Mouse (Mus musculus) left cerebral cortex, adult 2 months (tissue): ENCODE results near the gene Psenen. TPM values are rescaled to one million over a fixed set of nuclear protein-coding genes. Genes with fewer than 3 reads are reported as not detected.
A peak's percentile ranks its signal among the peaks of the same experiment; 100 is the strongest.

Experiments
- DNase-seq, 2 experiments: peaks; one replicate each; pipeline ENCODE4 v3.0.0; 2021 to 2022; ENCODE audit warnings: low spot score in 2 of 2, mixed read lengths in 1 of 2; ENCODE audit errors: extremely low spot score in 1 of 2
- H3K27ac ChIP-seq: fragments of 200-600 bp; 2 replicates; pipeline ENCODE4 v1.8.1; 2022
- H3K4me3 ChIP-seq: fragments of 200-600 bp; 2 replicates; pipeline ENCODE4 v1.8.1; 2022
- CTCF ChIP-seq: fragments of 200-600 bp; IDR thresholded peaks from 2 replicates; pipeline ENCODE4 v1.8.1; 2022; ENCODE audit warnings: antibody characterized with exemption, mild to moderate bottlenecking, moderate library complexity
- intact Hi-C: fragments of 180-260 bp; cut with DNase I; formaldehyde crosslinking; loops from one replicate; pipeline ENCODE4 v1.15.1; 2025
- microRNA-seq, 2 experiments: library from miRNA; unstranded; fragments of <30 nt; microRNA quantifications; one replicate each; pipeline ENCODE4 v1.2.0; 2021
- total RNA-seq, 2 experiments: library from RNA; stranded (reverse); gene quantifications; 2 replicates each; pipeline ENCODE4 v1.2.3; 2021

The Psenen gene
- total RNA-seq, 2 experiments from 2014 or later, result 84.9 to 93.8 TPM

DNA sequence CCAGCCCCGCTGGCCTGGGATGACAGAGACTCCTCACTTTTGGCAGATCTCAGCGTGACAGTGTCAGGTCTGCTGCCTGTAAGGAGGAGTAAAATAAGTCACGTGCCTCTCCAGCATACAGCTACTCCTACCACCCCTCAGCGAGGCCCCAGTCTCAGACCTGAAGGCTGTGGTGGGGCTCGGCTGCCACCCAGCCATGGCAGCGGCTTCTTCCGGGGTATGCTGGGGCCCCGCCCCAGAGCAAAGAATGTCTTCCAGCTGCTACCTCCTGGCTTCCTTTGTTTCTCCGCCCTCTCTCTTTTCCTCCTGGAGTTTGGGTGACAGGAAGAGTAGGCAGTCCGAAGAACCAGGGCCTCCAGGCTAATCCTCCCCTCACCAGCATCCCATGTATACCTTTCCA lies 37.5 kb downstream of the Psenen start:
- Histone ChIP-seq H3K27ac (0 out of 2 replicates have a peak overlapping the region, but pooled peaks have one; percentile 15), H3K4me3 (no peak overlapping the region)
- no peak for TF ChIP-seq CTCF
- DNase-seq, result peak in 1 of 2 experiments; percentile 33
- intact Hi-C loops, result no loop called here

- no peak for TF ChIP-seq CTCF
- H3K4me3 ChIP-seq, result no peak overlapping the region
- no peak for DNase-seq
- intact Hi-C loops, result no loop called here
- no peak overlapping the region for H3K27ac ChIP-seq
Observed at GRCm38 (mm10) chr7:30524487-30524886, 38.9 kb downstream of the Psenen start.

DNA sequence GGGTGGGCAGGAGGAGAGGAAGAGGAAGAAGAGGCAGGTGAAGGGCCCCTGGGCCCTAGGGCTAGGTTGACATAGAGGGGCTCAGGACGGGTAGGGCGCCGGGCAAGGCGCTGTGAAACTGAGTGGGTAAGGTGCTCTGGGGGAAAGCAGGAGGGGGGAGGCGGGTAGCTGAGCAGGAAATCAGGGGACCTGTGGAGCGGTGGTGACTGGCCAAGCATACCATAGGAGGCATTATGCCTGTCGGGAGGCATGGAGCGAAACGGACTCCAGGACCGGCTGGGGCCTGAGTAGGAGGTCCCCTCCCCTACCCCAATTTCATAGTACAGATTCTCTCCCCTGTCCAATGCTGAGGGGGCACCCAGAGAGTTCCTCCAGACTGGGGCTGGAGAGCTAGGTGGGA lies 40.6 kb downstream of the Psenen start:
- H3K4me3 ChIP-seq, result no peak overlapping the region
- peak in 1 of 2 experiments; percentile 9 for DNase-seq
- no peak overlapping the region for H3K27ac ChIP-seq
- intact Hi-C loops, result no loop called here
- TF ChIP-seq CTCF, result no peak

DNA sequence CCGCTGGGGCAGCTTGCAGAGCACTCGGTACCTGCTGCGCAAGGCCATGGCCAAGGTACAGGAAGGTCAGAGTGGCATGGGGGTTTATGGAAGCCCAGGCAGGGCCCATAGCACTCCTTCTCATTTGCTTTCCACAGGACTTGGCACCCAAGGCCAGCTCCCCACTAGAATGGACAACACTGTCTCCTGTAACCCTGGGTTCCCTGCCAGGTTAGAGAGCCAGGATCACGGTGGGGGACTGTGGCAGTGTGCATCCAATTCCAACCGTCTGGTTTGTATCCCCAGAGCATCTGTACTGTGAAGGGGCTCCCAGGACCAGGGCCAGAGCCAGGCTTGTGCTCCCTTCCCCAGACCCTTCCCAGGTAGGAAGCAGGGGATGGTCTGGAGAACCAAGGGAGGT lies 42.6 kb downstream of the Psenen start:
- intact Hi-C loops, result no loop called here
- no peak overlapping the region for H3K27ac ChIP-seq
- no peak for TF ChIP-seq CTCF

DNA sequence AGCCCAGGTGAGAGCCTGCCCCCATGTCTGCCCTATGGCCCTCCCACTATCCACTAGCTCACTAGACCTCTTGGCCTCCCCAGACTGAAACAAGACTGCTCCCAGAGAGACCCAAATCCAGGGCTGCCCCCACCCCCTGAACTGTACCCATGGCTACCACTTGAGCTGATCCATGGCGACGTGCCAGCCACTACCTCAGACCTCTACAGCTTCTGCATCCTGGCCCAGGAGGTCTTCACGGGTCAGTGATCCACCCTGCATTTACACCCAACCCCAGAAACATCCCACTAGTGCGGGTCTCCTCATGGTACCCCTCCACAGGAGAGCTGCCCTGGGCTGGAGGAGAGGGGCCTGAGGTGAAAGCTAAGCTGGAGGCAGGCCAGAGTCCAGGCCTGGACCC lies 43.0 kb downstream of the Psenen start:
- DNase-seq, result no peak
- Histone ChIP-seq H3K4me3 (no peak overlapping the region), H3K27ac (no peak overlapping the region)
- TF ChIP-seq CTCF, result no peak
- intact Hi-C loops, result no loop called here

More for the DNA sequence above, 42.6 kb downstream of the Psenen start:
- H3K4me3 ChIP-seq, result no peak overlapping the region
- no peak for DNase-seq

DNA sequence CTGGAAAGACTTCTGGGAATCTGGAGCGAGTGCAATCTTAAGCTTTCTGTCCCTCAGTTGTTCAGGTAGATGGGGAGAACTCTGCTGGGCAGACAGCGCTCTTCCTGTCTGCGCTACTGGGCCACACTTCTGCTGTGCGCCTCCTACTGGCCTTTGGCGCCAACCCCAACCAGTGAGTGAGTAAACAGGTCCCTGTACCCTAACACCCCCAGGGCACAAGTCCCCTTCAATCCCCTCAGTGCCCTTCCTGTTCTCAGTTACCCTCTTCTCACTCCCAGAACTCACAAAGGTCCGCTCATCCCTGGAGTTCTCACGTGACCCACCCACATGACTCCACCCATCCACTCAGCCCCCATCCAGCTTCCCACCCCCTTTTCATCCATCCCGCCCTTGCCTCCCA lies 45.1 kb downstream of the Psenen start:
- no peak for DNase-seq
- Histone ChIP-seq H3K27ac (no peak overlapping the region), H3K4me3 (no peak overlapping the region)
- TF ChIP-seq CTCF, result no peak
- intact Hi-C loops, result no loop called here

DNA sequence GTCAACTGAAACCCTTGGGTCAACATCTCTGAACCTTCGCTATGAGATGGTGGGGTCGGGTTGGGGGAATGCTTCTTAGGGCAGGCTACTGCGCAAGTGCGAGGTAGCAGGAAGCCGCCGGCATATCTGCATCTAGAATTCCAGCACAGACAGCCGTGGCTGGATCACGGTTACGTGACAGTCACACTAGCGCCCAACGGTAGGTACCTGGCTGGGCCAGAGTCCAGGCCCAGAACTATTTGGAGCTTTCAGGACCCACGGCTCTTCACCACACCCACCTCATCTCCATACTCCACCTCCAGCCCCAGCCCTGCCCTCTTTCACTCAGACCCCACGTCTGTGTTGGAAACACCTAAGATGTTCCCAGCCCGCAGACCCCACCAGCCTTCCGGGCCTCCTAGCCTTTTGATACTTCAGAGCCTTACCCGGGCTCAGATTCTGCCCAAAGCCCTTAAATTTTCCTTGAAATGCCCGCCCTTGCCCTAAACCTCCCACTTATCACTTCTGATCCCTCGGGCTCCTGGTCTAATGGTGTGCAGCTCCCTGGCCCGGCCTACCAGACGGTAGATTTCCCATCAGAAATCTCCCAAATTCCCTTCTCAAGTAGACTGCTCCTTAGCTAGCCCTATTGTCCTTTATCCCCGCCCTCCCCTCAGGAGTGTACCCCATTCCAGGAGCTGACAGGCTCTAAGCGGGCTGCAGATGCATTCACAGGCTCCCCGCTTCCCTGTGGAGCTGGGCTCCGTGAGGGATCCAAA lies 48.2 kb downstream of the Psenen start:
- DNase-seq, result no peak
- Histone ChIP-seq H3K4me3 (no peak overlapping the region), H3K27ac (no peak overlapping the region)
- TF ChIP-seq CTCF, result no peak
- intact Hi-C loops, result no loop called here

Small RNAs within 50 kb of the gene (microRNA-seq; reads per million reads assigned to microRNA genes)
- gene Gm38670 (0.49 to 1.2 reads per million in 2 experiments), gene Mir3569 (0.48 to 1.2 reads per million in 2 experiments)

Other genes with a start within 250 kb of the Psenen start
- gene Syne4, start 248.8 kb downstream of the Psenen start, total RNA-seq, result 10 to 100 TPM in 1 of 2 experiments, 1 to 10 TPM in 1; 8.8 to 19.2 TPM
- under 1 TPM in 1 of 2 experiments, not detected in 1; 0.66 TPM for gene E130208F15Rik, start 241.9 kb downstream of the Psenen start, total RNA-seq
- 1 to 10 TPM; 7.0 to 8.0 TPM for gene Sdhaf1, start 239.7 kb downstream of the Psenen start, total RNA-seq
- gene Lrfn3, start 200.9 kb downstream of the Psenen start, total RNA-seq, result 10 to 100 TPM; 33.0 to 36.4 TPM
- gene Tyrobp, start 149.9 kb downstream of the Psenen start, total RNA-seq, result 10 to 100 TPM; 25.9 to 26.6 TPM
- gene Hcst, start 143.8 kb downstream of the Psenen start, total RNA-seq, result 1 to 10 TPM in 1 of 2 experiments, not detected in 1; 3.1 TPM
- 1 to 10 TPM; 3.9 to 5.1 TPM for gene Nfkbid, start 141.9 kb downstream of the Psenen start, total RNA-seq
- 1,000 to 10,000 TPM; 1,205 to 1,260 TPM for gene Aplp1, start 118.1 kb downstream of the Psenen start, total RNA-seq
- 10 to 100 TPM; 11.0 to 11.9 TPM for gene Kirrel2, start 105.9 kb downstream of the Psenen start, total RNA-seq
- 1 to 10 TPM in 1 of 2 experiments, under 1 TPM in 1; 0.79 to 1.1 TPM for gene Nphs1, start 105.3 kb downstream of the Psenen start, total RNA-seq
- gene Prodh2, start 70.0 kb downstream of the Psenen start, total RNA-seq, result not detected
- gene Arhgap33, start 28.6 kb downstream of the Psenen start, total RNA-seq, result 100 to 1,000 TPM; 182 to 220 TPM
- 1 to 10 TPM; 4.4 to 5.0 TPM for gene Hspb6, start 11.4 kb downstream of the Psenen start, total RNA-seq
- 1 to 10 TPM; 4.9 to 5.2 TPM for gene Proser3, start 11.3 kb downstream of the Psenen start, total RNA-seq
- 10 to 100 TPM; 42.9 to 43.2 TPM for gene Lin37, start 3.8 kb downstream of the Psenen start, total RNA-seq
- gene U2af1l4, start 326 bp downstream of the Psenen start, total RNA-seq, result 10 to 100 TPM; 67.4 to 74.4 TPM
- gene Gm49396, start 283 bp downstream of the Psenen start, total RNA-seq, result 1 to 10 TPM; 6.4 to 8.8 TPM
- gene Igflr1, start 1.8 kb upstream of the Psenen start, total RNA-seq, result 1 to 10 TPM; 3.8 to 6.6 TPM
- gene Kmt2b, start 25.1 kb upstream of the Psenen start, total RNA-seq, result 10 to 100 TPM; 53.4 to 57.4 TPM
- gene Zbtb32, start 35.3 kb upstream of the Psenen start, total RNA-seq, result not detected
- under 1 TPM; 0.48 to 0.96 TPM for gene Upk1a, start 49.2 kb upstream of the Psenen start, total RNA-seq
- gene Cox6b1, start 62.5 kb upstream of the Psenen start, total RNA-seq, result 100 to 1,000 TPM; 565 to 587 TPM
- gene Etv2, start 72.2 kb upstream of the Psenen start, total RNA-seq, result not detected
- gene Rbm42, start 86.7 kb upstream of the Psenen start, total RNA-seq, result 10 to 100 TPM; 67.7 to 67.8 TPM
- 1 to 10 TPM; 4.7 to 5.2 TPM for gene Haus5, start 101.4 kb upstream of the Psenen start, total RNA-seq
- not detected for gene Pmis2, start 108.0 kb upstream of the Psenen start, total RNA-seq
- not detected for gene 2200002J24Rik, start 135.3 kb upstream of the Psenen start, total RNA-seq
- under 1 TPM; 0.70 TPM for gene Atp4a, start 148.6 kb upstream of the Psenen start, total RNA-seq
- gene Tmem147, start 165.9 kb upstream of the Psenen start, total RNA-seq, result 100 to 1,000 TPM; 119 to 127 TPM
- gene Gapdhs, start 180.1 kb upstream of the Psenen start, total RNA-seq, result not detected
- 1 to 10 TPM; 7.8 to 8.7 TPM for gene Sbsn, start 187.8 kb upstream of the Psenen start, total RNA-seq
- gene Dmkn, start 200.1 kb upstream of the Psenen start, total RNA-seq, result 1 to 10 TPM; 1.9 to 2.1 TPM
- gene Krtdap, start 224.3 kb upstream of the Psenen start, total RNA-seq, result not detected